Mouse (Mus musculus) mouse trophoblast stem cell (cell line): ENCODE measurements around the gene Bri3.

ENCODE experiments used
- in situ Hi-C, 2 experiments: fragments of 300-500 bp; cut with MseI, MboI; formaldehyde crosslinking; loops; 2 replicates in 1 of 2; 3 replicates in 1 of 2; pipeline ENCODE4 v1.15.1; 2025

The Bri3 gene

DNA sequence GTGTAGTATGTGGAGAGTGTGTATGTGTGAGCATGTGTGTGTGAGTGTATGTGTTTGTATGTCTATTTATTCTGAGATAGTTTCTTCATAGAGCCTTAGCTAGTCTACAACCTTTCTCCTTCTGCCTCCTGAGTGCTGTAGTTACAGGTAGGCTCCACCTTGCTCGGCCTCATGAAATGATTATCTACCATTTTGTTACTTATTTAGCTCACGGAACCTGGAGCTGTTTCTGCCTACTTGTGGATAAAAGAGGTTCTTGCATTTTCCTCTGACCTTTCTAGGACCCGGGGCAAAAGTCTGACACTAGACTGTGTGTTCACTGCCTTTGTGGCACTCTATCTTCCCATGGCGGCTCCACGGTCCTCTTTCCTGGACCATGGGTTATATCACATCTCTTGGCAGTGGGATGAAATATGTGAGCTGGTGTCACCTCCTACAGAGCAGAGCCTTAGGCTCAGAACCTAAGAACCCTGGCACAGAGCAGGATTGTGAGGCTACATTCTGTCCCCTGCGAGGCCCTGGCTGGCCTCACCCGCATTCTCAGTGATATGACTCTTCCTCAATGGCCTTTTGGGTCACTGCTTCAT lies at the start of gene Bri3:
Bri3 (plus strand) TSS at position 537 of the 587 bp plus-strand sequence.
- in situ Hi-C loops, result no loop called here

DNA sequence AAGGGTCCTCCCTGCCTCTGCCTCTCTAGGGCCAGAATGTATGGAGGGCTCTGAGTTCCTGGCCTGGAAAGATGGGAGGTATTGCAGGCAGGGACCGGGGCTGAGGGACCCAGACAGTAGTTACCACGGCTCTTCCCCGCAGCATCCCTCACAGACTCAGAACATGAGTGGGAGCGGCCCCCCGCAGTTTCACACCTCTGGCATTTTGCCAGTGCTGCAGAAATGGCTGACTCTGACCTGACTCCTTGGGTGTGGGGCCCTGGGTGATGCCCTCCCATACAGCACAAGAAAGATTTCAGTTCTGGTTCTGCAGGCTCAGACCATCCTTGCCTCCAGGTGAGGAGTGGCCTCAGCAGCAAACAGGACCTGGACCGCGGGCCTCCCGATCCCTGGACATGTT lies 48.7 kb upstream of the Bri3 start:
- in situ Hi-C loops, result no loop called here

DNA sequence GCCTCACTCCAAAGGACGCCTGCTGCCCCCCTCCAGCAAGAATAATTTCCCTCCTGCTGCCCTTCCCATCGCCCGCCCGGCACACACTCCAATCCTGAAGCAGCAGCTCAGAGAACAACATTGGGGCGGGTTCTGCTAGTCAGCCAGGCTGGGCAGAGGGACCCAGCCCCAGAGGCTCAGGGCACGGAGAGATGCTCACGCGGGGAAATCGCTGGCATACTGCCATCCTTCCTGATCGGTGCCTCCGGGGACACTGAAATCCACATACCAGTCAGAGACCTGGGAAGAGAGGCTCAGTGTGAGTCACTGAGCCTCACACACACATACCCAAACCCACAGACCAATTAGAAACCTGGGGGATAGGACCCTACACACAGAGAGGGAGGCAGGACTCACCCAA lies 43.6 kb upstream of the Bri3 start:
- in situ Hi-C loops, result no loop called here

DNA sequence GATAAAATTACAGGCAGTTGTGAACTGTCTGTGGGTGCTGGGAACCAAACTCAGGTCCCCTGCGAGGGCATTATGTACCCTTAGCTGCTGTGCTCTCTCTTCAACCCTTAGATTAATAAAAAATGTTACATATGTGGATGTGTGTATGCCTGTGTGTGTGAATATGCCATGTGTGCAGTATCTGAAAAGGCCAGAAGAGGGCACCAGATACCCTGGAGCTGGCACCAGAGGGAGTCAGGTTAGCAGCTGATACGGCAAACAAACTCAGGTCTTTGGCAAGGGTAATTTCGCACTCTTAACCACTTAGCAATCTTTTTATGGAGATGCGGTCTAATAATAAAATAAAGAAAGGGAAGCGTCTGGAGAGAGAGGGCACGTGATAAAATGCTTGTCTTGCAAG lies 41.8 kb upstream of the Bri3 start:
- in situ Hi-C loops, result no loop called here

DNA sequence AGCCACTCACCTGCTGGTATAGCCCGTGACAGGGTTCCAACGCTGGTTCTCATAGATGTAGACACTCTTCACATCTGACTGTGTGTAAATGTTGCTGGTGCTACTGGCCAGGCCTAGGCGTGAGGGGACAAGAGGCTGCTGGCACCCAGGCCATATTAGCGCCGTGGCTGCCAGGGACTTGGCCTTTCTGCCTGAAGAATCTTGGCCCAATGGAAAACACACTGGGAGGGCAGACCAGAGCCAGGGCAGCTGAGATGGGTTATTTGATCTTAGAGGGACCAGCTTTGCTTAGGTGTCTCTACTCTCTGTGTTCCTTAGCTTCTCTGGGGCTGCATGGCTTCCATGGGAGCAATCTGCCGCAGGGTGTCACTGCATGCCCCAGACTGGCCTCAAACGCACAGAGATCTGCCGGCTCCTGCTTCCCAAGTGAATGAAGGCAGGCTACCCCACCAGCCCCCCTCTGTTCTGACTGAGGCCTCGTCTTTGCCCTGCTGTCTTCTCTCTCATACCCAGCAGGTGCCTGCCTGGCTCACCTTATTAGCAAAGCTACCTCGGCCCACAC lies 40.8 kb upstream of the Bri3 start:
- in situ Hi-C loops, result no loop called here

DNA sequence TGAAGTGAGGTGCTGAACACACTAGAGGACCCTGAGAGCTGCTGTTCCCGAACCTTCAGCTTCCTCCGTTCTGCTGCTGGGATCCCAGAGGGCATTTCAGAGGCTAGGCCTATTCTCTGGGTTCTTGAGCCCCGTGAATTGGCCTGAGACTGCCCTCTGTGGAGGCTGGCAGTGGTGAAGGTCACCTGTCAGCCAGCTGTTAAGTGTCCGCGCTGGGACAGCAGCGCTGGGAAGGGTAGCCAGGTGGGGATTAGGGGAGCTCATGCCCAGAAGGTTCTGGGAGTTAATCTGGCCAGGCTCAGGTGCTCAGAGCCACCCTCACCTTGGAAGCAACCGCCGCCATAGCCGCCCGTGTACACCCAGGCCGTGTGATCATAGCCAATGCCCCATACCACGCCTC lies 39.9 kb upstream of the Bri3 start:
- in situ Hi-C loops, result no loop called here

DNA sequence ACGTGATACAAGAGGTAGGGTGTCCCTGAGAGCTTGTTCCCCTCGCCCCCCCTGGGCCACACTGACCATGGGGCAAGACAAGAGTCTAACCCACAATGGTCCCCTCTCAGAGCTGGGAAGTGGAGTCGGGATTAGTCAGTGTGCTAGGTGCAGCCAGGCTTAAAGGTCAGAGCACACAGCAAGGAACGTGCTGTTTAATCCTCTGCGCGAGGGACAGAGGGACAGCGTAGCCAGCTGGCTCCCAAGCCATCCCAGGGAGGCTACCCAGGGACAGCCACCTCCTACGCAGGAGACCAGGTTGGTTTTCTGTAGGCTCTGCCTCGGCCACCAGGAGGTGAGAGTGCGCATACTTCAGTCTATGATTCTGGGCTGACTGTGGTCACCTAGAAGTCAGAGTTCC lies 39.3 kb upstream of the Bri3 start:
- in situ Hi-C loops, result no loop called here

DNA sequence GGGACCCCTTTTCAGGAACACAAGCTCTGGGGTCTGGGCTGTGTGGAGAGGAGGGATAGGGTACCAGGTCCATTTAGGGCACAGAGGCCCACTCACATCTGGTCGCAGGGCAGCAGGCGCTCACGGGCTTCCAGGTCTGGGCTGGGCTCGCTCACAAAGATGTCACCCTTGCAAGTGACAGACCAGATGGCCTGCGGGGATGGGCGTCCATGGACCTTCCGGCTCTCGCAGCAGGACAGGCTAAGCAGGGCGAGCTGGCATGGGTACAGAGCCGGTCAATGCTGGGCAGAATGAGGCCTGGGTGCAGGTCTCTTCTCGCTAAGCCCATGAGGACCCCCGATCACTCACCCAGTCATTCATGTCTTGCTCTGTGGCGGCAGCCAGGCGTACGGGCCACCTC lies 38.2 kb upstream of the Bri3 start:
- in situ Hi-C loops, result no loop called here

DNA sequence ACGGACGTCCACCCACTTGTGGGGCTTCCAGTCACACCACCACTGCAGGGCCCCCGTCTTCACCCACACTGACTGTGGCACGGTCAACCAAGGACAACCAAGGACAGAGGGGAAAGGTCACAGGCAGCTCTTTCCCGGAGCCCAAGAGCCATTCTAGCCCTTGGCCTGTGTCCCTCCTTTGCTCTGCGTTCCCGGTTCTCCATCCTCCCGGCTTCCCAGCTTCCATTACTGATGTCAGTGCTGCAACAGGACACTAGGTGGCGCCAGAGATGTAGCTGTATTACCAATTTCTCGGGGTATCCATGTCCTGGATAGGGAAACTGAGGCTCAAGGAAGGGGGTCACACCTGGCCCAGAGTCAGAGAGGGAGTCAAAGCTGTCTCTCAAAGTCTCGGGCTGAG lies 36.8 kb upstream of the Bri3 start:
- in situ Hi-C loops, result no loop called here

DNA sequence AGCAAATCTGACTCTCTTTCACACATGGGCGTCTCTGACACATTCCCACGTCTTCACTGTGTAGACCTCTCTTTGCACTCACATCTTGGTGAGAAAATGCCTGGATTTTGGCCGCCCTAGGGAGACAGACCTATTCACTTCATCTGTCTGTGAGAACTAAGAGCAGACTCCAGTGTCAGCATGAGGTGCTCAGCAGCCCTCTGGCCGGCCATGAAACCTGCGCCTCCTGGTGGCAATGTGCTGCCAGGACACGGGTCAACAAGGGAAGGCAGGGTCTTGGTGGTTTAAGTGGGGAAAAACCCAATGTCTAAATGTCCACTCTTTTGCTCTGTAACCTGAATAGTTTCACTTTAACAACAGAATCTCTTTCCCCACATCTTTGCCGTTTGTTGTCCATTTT lies 29.8 kb upstream of the Bri3 start:
- in situ Hi-C loops, result no loop called here

DNA sequence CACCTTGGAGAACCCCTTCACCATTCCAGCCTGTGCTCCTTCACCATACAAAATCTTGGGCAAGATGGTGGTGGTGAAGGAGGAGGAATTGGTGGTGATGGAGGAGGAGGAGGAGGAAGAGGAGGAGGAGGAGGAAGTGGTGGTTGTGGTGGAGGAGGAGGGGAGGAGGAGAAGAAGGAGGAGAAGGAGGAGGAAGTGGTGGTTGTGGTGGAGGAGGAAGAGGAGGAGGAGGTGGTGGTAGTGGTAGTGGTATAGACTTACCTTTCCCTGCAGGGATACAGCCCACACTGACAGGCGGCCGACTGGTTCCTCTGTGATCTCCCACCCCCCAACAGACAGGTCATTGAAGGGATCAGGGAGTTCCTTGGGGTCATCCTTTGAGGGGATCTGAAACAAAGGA lies 28.2 kb upstream of the Bri3 start:
- in situ Hi-C loops, result no loop called here

DNA sequence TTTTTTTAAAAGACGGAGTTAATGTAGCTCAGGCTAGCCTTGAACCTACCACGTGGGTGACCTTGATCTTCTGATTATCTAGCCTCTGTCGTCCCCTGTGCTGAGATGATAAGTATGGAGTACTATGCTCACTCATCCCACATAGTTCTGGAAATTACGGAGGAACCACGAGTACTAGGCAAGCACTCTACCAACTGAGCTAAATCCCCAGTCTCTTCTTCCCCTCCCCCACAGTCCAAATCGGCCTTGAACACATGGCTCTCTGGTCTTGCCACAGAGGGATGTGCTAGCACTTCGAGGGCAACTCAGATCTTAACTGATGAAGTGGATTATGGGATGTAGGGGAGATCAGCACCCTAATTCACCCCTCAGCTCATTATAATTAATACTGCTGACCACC lies 26.2 kb upstream of the Bri3 start:
- in situ Hi-C loops, result no loop called here

DNA sequence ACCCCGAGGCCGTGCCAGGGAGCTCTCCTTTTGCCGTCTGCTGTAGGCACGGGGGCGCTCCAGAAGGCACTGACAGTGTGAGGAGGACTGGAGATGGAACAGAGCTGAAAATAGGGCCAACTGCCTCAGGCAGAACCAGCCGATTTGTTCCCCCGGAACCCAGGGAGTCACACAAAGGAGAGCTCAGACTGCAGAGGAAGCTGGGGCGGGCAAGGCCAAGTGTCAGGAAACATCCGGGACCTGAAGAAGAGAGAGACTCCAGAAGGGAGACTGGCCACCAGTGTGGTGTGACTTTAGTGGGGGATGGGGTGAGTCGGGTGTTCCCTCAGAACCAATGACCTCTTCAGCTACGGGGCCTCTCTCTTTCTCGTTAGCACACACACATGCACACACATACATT lies 24.9 kb upstream of the Bri3 start:
- in situ Hi-C loops, result no loop called here

DNA sequence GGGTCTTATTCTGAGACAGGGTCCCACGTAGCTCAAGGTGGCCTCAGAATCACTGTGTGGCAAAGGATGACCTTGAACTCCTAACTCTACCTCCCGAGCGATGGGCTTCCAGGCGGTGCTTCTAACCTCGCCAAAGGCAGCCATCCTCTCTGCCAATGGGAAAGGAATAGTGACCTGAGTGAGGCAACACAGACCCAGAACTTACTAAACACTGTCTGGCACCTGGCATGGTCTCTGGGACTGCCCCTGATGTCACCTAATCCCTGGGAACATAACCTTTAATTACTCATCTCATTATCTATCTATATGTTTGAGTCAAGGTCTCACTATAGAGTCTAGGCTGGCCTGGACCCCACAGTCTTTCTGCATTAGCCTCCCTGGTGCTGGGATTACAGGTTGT lies 24.3 kb upstream of the Bri3 start:
- in situ Hi-C loops, result no loop called here

DNA sequence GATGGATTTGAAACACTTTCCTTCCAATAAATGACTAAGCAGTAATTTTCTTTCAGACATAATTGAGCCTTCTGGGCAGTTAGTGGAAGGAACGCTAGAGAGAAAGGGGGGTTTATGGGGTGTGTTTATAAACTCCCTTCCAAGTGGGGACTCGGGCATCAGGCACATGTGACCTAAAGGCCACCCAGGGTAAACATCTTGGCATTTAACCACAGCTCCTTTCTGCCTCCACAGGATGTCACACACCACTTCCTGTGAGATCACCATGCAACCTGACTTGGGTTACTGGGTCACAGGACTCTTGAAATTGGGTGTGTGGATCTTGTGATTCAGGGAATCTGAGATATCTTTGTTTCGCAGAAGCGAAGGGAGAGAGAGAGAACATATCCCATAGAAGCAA lies 22.9 kb upstream of the Bri3 start:
- in situ Hi-C loops, result no loop called here

DNA sequence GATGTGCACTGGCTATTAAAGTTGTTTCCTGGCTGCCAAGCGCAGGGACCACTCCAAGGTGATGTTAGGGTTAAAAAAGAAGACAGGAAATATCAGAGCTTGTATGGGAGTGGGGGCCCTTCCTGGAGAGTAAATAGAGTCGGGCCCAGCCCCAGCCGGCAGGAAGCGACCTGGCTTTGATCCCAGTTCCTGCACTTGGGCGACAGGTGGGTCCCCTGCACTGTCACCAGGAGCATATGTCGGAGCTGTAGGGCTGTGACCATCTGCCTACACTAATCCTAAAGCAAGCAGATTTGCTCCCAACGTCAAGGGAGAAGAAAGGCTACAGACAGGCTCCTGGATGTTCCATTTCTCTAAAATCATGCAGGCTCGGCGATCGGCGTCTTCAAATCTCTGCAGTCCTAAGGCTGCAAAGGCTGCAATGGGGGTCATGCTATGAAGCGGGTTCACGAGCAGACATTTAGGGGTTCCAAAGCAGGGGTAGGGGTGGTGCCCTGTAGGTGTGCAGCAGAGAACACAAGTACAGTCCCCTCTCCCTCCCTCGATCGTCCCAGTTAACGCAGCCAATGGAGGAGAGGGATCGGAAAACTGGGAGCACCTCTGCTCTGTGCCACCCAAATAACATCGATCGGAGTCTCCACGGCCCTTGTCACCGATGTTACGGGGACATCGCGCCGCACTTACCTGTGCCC lies 21.3 kb upstream of the Bri3 start:
- in situ Hi-C loops, result no loop called here

DNA sequence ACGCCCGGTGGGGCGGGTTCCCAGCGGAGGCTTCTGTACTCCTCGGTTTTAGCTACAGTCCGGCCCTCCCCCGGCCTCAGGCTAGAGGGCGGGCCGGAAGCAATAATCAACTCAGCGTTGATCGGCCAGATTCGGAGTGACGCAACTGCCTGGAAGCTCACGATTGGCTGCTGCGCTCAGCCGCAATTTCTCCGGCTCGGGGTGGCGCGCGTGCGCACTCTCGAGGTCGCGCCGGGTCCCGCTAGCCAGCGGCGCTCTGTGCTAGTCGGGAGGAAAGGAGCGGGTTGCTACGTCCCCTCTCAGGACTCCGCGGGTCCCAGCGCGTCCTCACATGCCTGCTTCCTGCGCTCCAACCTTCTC lies 20.8 kb upstream of the Bri3 start, which contains the start of gene Tecpr1:
Tecpr1 (minus strand) TSS at position 113 of the 360 bp plus-strand sequence.
- in situ Hi-C loops, result no loop called here

DNA sequence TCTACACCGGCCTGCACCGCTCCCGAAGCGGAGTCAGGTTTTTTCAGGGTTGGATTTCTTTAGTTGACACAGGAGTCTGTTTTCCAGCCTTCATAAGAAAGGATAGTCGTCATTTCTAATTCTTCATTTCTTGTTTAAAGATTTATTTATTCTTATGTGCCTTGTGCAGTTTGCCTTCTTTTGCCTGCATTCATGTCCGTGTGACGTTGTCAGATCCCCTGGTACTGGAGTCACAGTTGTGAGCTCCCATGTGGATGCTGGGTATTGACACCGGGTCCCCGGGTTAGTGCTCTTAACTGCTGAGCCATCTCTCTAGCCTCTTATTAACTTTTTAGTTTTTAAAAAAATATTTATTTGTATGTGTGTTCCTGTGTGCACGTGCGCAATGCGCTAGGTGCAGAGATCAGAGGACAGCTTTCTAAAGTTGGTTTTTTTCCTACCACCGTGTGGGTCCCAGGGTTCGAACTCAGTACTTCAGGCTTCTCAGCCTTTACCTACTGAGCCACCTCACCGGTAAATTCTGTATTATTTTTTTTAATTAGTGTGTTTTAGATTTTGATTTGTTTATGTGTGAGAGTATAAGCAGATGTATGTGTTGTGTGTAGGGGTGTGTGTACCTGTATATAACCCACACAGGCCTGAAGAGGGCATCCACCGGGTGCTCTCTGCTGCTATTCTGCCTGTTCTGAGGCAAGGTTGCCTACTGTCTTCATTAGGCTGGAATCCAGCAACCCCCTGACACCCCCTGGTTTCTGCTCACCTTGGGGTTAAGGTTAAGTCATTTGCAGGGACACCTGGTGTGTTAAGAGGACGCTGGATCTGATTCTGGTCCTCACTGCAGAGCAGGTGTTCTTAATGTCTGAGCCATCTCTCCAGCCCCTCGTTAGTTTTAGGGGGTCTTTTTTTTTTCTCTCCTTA lies 20.1 kb upstream of the Bri3 start:
- in situ Hi-C loops, result no loop called here

DNA sequence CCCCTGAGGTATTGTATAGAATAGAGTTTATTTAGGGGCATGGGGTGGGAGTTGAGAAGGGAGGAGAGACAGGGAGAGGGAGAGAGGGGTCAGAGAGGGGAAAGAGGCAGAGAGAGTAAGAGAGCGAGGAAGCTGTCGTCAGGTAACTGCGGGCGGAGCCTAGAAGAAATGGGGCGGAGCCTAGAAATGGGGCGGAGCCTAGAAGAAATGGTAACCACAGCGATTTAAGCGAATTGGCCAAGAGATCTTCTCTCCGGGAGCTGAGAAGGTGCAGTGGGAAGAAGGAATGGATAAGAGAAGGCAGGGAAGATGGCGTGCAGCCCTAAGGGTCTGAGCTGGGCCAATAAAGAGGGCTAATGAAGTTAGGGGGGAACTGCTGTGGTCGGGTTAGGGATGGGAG lies 18.0 kb upstream of the Bri3 start:
- in situ Hi-C loops, result no loop called here

DNA sequence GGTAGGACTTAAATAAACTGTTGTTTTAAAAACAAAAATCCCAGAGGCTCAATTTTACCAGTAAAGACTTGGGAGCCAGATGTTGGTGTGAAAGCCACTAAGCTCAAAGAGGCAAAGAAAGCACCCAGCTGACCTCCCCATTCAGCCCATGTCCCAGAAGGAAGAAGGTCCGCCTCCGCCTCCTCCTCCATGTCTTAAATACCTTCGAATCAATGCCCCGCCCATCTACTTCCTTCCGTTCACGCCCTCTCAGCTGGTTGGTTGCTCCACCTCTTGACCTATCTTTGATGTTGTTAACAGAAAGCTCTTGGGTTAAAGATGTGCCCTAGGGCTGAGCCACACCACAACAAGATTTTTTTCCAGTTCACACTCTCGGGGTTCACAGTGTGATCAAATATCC lies 14.0 kb upstream of the Bri3 start:
- in situ Hi-C loops, result no loop called here

DNA sequence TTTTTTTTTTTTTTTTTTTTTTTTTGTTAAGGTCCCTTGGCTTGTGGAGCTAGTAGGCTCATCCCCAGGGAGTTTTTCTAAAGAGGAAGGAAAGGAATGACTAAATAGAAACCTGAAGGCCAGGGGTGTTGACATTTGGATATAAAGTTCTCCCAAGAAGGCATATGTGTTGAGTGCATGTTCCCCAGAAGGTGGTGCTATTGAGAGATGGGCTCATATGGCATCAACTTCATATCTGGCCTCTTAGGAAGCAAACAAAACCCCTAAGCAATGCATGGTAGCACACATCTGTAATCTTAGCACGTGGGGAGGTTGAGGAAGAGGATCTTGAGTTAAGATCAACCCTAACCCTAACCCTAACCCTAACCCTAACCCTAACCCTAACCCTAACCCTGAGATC lies 12.8 kb upstream of the Bri3 start:
- in situ Hi-C loops, result no loop called here

DNA sequence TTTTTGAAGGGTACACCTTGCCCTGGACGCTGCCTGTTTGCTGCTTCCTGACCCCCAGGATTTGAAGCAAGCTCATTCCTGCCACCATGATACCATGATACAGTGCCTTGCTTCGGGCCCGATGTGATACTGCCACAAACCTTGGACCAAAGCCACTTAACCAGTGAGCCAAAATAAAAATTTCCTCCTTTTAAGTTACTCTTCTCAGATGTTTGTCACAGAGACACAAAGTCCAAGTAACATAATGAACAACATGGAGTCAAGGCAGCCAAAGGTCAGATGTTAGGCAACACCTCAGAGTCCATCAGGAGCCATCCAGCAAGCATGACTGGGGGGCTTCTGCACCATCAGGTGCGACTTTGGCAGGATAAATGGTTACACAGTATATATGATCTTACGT lies 11.7 kb upstream of the Bri3 start:
- in situ Hi-C loops, result no loop called here

DNA sequence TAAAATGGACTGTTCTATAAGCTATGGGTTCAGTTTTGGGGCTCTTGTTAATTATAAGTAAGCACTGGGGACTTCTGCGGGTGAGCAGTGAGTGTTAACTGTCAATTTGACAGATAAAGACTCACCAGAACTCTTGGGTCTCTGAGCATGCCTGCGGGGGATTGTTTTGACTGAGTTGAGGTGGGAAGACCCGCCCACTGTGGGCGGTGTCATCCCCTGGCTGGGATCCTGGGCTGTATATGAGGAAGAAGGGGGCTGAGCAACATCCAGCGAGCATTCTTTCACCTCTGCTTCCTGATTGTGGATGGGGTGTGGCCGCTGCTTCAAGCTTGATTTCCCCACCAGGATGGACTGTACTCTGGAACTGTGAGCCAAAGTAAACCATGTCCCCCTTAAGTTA lies 10.0 kb upstream of the Bri3 start:
- in situ Hi-C loops, result no loop called here
